Mouse (Mus musculus) brain, embryonic 14.5 days (tissue): ENCODE measurements at regions not wholly inside any gene's neighbourhood (a gene's known extent, or its start where the extent isn't known, plus 50 kb on each side); places are given as distances from the start of the nearest gene placed in this dataset.

Source experiments
- DNase-seq: peaks from one replicate; pipeline ENCODE4 v3.0.0-alpha.2; 2011; ENCODE audit warnings: low read depth
- CTCF ChIP-seq: fragments of 200-500 bp; IDR thresholded peaks from 2 replicates; pipeline ENCODE4 v1.5.1; 2012; ENCODE audit warnings: inconsistent platforms, mild to moderate bottlenecking, moderate library complexity, borderline replicate concordance; ENCODE audit not compliant: insufficient read depth, insufficient read length; ENCODE audit errors: extremely low read depth
- POLR2A ChIP-seq: fragments of 200-500 bp; IDR thresholded peaks from 2 replicates; pipeline ENCODE4 v1.6.1; 2012; ENCODE audit warnings: mild to moderate bottlenecking, inconsistent platforms, borderline replicate concordance; ENCODE audit not compliant: poor library complexity, insufficient read depth, insufficient read length, severe bottlenecking; ENCODE audit errors: extremely low read depth

- no peak for DNase-seq
- TF ChIP-seq CTCF (no peak), POLR2A (no peak)
Measured at GRCm38 (mm10) chr3:119509132-119509531, 275.1 kb downstream of the Ptbp2 start.

GRCm38 (mm10) chr3:119503471-119503972, 280.7 kb downstream of the Ptbp2 start:
- DNase-seq: peak; percentile 40
- TF ChIP-seq CTCF: no peak
- TF ChIP-seq POLR2A: no peak

DNA sequence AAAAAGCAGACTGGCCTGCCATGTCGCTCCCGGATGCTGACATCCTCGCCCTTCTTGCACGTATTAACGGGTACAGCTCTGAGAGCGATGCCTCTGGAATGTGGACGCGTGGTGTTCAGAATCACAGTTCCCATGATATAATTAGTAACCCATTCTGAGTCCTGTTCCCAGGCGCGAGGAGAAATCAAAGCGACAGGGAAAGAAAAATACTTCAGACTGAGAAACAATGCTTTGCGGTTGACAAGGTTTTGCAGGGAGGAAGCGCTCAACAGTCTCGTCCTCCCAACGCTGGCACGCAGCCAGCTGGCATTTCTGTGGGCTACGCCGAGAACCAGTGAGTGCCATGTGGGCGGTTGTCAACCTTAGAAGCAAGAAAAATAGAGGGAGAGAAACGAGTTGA, 285.6 kb downstream of the Ptbp2 start:
- TF ChIP-seq CTCF (no peak), POLR2A (no peak)
- DNase-seq: peak; percentile 92

GRCm38 (mm10) chr3:119497880-119498279, 286.4 kb downstream of the Ptbp2 start:
- TF ChIP-seq CTCF (no peak), POLR2A (no peak)

GRCm38 (mm10) chr3:119494580-119494979, 289.7 kb downstream of the Ptbp2 start:
- no peak for DNase-seq
- TF ChIP-seq CTCF: no peak
- no peak for TF ChIP-seq POLR2A

More at GRCm38 (mm10) chr3:119497880-119498279, 286.4 kb downstream of the Ptbp2 start:
- peak; percentile 37 for DNase-seq

DNA sequence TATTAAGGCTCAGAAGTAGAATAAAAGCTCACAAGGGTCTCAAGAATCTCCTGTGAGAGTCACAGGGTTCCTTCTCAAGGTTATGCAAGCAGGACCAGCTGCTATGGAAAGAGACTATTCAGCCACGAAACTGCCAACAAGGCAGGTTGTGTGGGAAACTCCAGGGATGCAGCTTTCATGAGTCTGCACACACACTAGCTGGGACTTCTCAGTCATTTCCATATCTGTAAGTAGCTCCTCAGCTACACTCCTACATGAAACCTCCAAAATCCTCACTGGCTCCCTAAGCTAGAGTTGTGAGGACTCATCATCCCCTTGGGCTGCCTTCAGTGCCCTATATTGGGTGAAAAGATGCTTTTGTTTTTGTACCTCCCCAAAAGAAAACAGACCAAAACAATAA, 291.6 kb downstream of the Ptbp2 start:
- DNase-seq: no peak
- no peak for TF ChIP-seq CTCF
- TF ChIP-seq POLR2A: no peak

DNA sequence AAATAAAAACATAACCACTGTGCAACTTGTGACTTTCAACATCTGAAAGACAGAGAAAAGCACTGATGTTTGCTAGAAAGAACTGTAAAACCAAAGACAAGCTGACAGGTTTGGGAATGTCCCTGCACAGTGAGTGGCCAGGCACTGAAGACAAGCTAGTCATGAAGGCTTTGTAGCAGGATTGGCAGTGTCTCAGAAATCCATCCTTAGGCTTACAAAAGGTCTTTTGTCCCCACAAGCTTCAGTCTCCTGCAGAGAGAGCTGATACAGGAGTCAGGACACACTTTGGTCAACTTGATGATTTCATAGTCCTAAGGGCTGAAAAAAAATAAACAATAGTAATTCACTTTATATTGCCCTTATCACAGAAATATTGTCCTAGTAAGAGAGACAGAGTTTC, 294.9 kb downstream of the Ptbp2 start:
- TF ChIP-seq POLR2A: no peak
- TF ChIP-seq CTCF: no peak
- DNase-seq: peak; percentile 63
